Mouse (Mus musculus): ENCODE results near the gene Padi6. TPM values are rescaled to one million over a fixed set of nuclear protein-coding genes. Genes with fewer than 3 reads are reported as not detected.

Gene Padi6
- polyA plus RNA-seq (2014; fragmentation: Illumina TruSeq; extraction: RNeasy Lipid Tissue Mini Kit (QIAGEN cat#74804); ENCODE audit: insufficient read depth, low read depth, low replicate concordance) = not detected

GRCm38 (mm10) chr4:140742543-140742942 lies at the start of gene Padi6:
Padi6 (minus strand) TSS chr4:140742643.

GRCm38 (mm10) chr4:140774025-140774800 lies 31.8 kb upstream of the Padi6 start, which contains the start of gene Padi4:
Padi4 (minus strand) TSS chr4:140774236.

GRCm38 (mm10) chr4:140700269-140701018 lies 42.0 kb downstream of the Padi6 start, which contains the start of gene Rcc2:
Rcc2 (plus strand) TSS chr4:140700541.

Other genes with a start within 250 kb of the Padi6 start
- 7.9 TPM for gene Arhgef10l, start 76.6 kb downstream of the Padi6 start, polyA plus RNA-seq (2014; fragmentation: Illumina TruSeq; extraction: RNeasy Lipid Tissue Mini Kit (QIAGEN cat#74804); ENCODE audit: insufficient read depth, low read depth, low replicate concordance)
- 27.5 TPM for gene Rcc2, start 42.1 kb downstream of the Padi6 start, polyA plus RNA-seq (2014; fragmentation: Illumina TruSeq; extraction: RNeasy Lipid Tissue Mini Kit (QIAGEN cat#74804); ENCODE audit: insufficient read depth, low read depth, low replicate concordance)
- 2.3 TPM for gene Padi4, start 31.6 kb upstream of the Padi6 start, polyA plus RNA-seq (2014; fragmentation: Illumina TruSeq; extraction: RNeasy Lipid Tissue Mini Kit (QIAGEN cat#74804); ENCODE audit: insufficient read depth, low read depth, low replicate concordance)
- gene Padi3, start 68.0 kb upstream of the Padi6 start, polyA plus RNA-seq (2014; fragmentation: Illumina TruSeq; extraction: RNeasy Lipid Tissue Mini Kit (QIAGEN cat#74804); ENCODE audit: insufficient read depth, low read depth, low replicate concordance) = not detected
- 0.19 TPM for gene Padi1, start 103.1 kb upstream of the Padi6 start, polyA plus RNA-seq (2014; fragmentation: Illumina TruSeq; extraction: RNeasy Lipid Tissue Mini Kit (QIAGEN cat#74804); ENCODE audit: insufficient read depth, low read depth, low replicate concordance)
- gene Padi2, start 163.7 kb upstream of the Padi6 start, polyA plus RNA-seq (2014; fragmentation: Illumina TruSeq; extraction: RNeasy Lipid Tissue Mini Kit (QIAGEN cat#74804); ENCODE audit: insufficient read depth, low read depth, low replicate concordance) = 1.8 TPM
- gene Sdhb, start 218.6 kb upstream of the Padi6 start, polyA plus RNA-seq (2014; fragmentation: Illumina TruSeq; extraction: RNeasy Lipid Tissue Mini Kit (QIAGEN cat#74804); ENCODE audit: insufficient read depth, low read depth, low replicate concordance) = 125 TPM
- gene Atp13a2, start 244.2 kb upstream of the Padi6 start, polyA plus RNA-seq (2014; fragmentation: Illumina TruSeq; extraction: RNeasy Lipid Tissue Mini Kit (QIAGEN cat#74804); ENCODE audit: insufficient read depth, low read depth, low replicate concordance) = 28.3 TPM